Mouse (Mus musculus): ENCODE measurements around the gene Sumf2. TPM values are rescaled to one million over a fixed set of nuclear protein-coding genes. Genes with fewer than 3 reads are reported as not detected.
A peak's percentile ranks its signal among the peaks of the same experiment; 100 is the strongest.

Sumf2 gene
- polyA plus RNA-seq, 1 experiment, result 39.3 TPM

- Histone ChIP-seq H3K27ac (ENCODE audit: insufficient read depth, low read length) (no peak within 1 kb of the TSS), H3K4me1 (ENCODE audit: control insufficient read depth, insufficient read depth, low read length) (no peaks in the 10 kb centered on the region), H3K4me3 (ENCODE audit: insufficient read depth, low read length) (no peak within 1 kb of the TSS)
- TF ChIP-seq POLR2A (IDR thresholded peaks at IDR 0.05; ENCODE audit: low read depth, low read length), result no peak
- TF ChIP-seq CTCF (IDR thresholded peaks at IDR 0.05; ENCODE audit: borderline replicate concordance, insufficient read depth, low read length), result no peak
Measured at GRCm38 (mm10) chr5:129898449-129898848, 51.7 kb downstream of the Sumf2 start, which contains the start of gene Phkg1. Gene Phkg1 (minus strand): TSS chr5:129898549.

- Histone ChIP-seq H3K27ac (ENCODE audit: insufficient read depth, low read length) (no peak overlapping the region), H3K4me3 (ENCODE audit: insufficient read depth, low read length) (peak overlapping the region; percentile 72), H3K4me1 (ENCODE audit: control insufficient read depth, insufficient read depth, low read length) (no peaks in the 10 kb centered on the region)
- TF ChIP-seq POLR2A (IDR thresholded peaks at IDR 0.05; ENCODE audit: low read depth, low read length), result no peak
Measured at GRCm38 (mm10) chr5:129907775-129908174, 61.0 kb downstream of the Sumf2 start.

DNA sequence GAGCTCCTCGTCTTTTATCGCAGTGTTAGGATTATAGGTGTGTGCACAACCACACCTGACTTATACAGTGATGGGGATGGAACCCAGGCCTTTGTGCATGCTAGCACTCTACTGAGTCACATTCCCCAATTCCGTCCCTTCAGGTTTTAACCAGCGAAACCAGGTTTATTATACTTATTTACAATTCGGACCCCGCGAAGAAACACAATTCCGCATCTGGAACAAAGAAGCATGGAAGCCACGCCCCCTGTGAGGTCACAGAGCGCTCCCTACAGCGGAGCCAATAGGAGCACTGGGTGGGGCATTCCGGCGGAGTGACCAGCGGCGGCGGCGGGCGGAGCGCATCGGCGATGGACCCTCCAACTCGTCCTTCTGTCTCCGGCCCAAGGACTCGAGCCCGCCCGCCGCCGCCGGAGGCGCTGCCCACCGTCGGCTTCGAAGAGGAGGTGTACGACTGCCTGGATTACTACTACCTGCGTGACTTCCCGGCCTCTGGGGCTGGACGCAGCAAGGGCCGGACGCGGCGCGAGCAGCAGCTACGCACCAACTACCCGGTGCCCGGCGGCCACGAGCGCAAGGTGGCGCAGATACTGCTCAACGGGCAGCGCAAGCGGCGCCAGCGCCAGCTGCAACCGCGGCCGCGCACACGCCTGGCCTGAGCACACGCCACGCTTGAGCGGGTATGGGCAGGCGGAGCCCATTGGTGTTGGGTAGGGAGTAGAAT is 61.6 kb downstream of the Sumf2 start, which contains the start of gene Nupr1l:
Gene Nupr1l, plus strand, starts transcription at position 299 of the 724 bp plus-strand sequence.
- Histone ChIP-seq H3K4me1 (ENCODE audit: control insufficient read depth, insufficient read depth, low read length) (no peaks in the 10 kb centered on the region), H3K27ac (ENCODE audit: insufficient read depth, low read length) (0 out of 2 replicates have a peak within 1 kb of the TSS, but pooled peaks have one; percentile 20), H3K4me3 (ENCODE audit: insufficient read depth, low read length) (peak within 1 kb of the TSS; percentile 72)
- TF ChIP-seq CTCF (IDR thresholded peaks at IDR 0.05; ENCODE audit: borderline replicate concordance, insufficient read depth, low read length) (0 out of 2 replicates have a peak, but pooled peaks have one; percentile 13), POLR2A (IDR thresholded peaks at IDR 0.05; ENCODE audit: low read depth, low read length) (peak; percentile 72)

DNA sequence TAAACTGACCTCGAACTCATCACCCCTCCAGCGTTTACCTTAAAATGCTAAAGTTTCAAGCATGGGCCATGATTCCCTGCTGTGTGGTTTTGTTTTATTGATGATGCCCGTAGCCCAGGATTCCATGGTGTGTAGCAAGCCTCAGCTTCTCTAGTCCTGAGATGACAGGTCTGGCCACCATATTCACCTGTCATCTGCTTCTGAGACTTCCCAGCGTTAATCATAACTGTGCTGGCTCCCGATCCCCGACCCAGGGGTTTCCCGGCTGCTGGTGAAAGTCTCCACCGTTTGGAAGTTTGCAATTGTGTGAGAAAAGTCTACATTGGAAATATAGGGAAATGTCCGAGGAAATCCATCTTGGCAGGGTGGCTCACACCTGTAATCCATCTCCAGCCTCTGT is 62.4 kb downstream of the Sumf2 start:
- H3K4me3 ChIP-seq (ENCODE audit: insufficient read depth, low read length), result peak overlapping the region; percentile 60; the same call in 1 of the 2 replicates
- TF ChIP-seq CTCF (IDR thresholded peaks at IDR 0.05; ENCODE audit: borderline replicate concordance, insufficient read depth, low read length), result no peak
- TF ChIP-seq POLR2A (IDR thresholded peaks at IDR 0.05; ENCODE audit: low read depth, low read length), result no peak
- H3K27ac ChIP-seq (ENCODE audit: insufficient read depth, low read length), result no peak overlapping the region
- H3K4me1 ChIP-seq (ENCODE audit: control insufficient read depth, insufficient read depth, low read length), result no peaks in the 10 kb centered on the region

DNA sequence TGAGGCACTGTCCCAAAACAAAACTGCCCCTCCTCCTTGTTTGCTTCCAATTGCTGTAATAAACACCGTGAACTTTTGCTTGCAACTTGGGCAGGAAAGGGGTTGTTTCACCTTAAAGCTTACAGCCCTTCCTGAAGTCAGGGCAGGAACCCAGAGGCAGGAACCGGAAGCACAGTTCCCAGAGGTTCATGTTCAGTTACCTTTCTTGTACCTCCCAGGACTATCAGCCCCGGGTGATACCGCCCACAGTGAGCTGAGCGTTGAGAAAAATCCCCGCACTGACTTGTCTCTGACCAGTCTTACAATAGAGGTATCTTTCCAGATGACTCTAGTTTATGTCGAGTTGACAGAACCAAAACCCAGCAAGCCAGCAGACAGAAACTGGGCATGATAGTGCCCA is 62.8 kb downstream of the Sumf2 start:
- Histone ChIP-seq H3K27ac (ENCODE audit: insufficient read depth, low read length) (no peak overlapping the region), H3K4me3 (ENCODE audit: insufficient read depth, low read length) (no peak overlapping the region), H3K4me1 (ENCODE audit: control insufficient read depth, insufficient read depth, low read length) (no peaks in the 10 kb centered on the region)
- TF ChIP-seq POLR2A (IDR thresholded peaks at IDR 0.05; ENCODE audit: low read depth, low read length) (no peak), CTCF (IDR thresholded peaks at IDR 0.05; ENCODE audit: borderline replicate concordance, insufficient read depth, low read length) (no peak)

Other genes starting within 250 kb of the Sumf2 start
- 3.9 and 5.3 TPM in 2 replicates for gene Zfp11, start 176.9 kb upstream of the Sumf2 start, polyA plus RNA-seq (2011; ENCODE audit: insufficient read length, low read depth, missing spikeins)
- gene Sept14, start 138.5 kb upstream of the Sumf2 start, polyA plus RNA-seq (2011; ENCODE audit: insufficient read length, low read depth, missing spikeins), result not detected in 2 replicates
- 88.2 and 95.1 TPM in 2 replicates for gene Mrps17, start 131.5 kb upstream of the Sumf2 start, polyA plus RNA-seq (2011; ENCODE audit: insufficient read length, low read depth, missing spikeins)
- 59.7 and 61.6 TPM in 2 replicates for gene Nipsnap2, start 121.9 kb upstream of the Sumf2 start, polyA plus RNA-seq (2011; ENCODE audit: insufficient read length, low read depth, missing spikeins)
- gene Psph, start 59.5 kb upstream of the Sumf2 start, polyA plus RNA-seq (2011; ENCODE audit: insufficient read length, low read depth, missing spikeins), result 45.5 and 50.0 TPM in 2 replicates
- gene Chchd2, start 40.5 kb downstream of the Sumf2 start, polyA plus RNA-seq (2011; ENCODE audit: insufficient read length, low read depth, missing spikeins), result 318 and 322 TPM in 2 replicates
- gene Zbed5, start 48.7 kb downstream of the Sumf2 start, polyA plus RNA-seq (2011; ENCODE audit: insufficient read length, low read depth, missing spikeins), result 3.1 and 3.4 TPM in 2 replicates
- gene Phkg1, start 51.6 kb downstream of the Sumf2 start, polyA plus RNA-seq (2011; ENCODE audit: insufficient read length, low read depth, missing spikeins), result 0.80 and 1.3 TPM in 2 replicates
- 2.0 TPM in 1 of 2 replicates, not detected in the other for gene Nupr1l, start 61.6 kb downstream of the Sumf2 start, polyA plus RNA-seq (2011; ENCODE audit: insufficient read length, low read depth, missing spikeins)
- gene Vkorc1l1, start 95.0 kb downstream of the Sumf2 start, polyA plus RNA-seq (2011; ENCODE audit: insufficient read length, low read depth, missing spikeins), result 45.1 and 54.4 TPM in 2 replicates
- 43.4 and 49.9 TPM in 2 replicates for gene Gusb, start 156.1 kb downstream of the Sumf2 start, polyA plus RNA-seq (2011; ENCODE audit: insufficient read length, low read depth, missing spikeins)
- gene Asl, start 182.3 kb downstream of the Sumf2 start, polyA plus RNA-seq (2011; ENCODE audit: insufficient read length, low read depth, missing spikeins), result 32.6 and 41.4 TPM in 2 replicates
- gene Crcp, start 182.3 kb downstream of the Sumf2 start, polyA plus RNA-seq (2011; ENCODE audit: insufficient read length, low read depth, missing spikeins), result 30.8 and 36.5 TPM in 2 replicates
- 34.0 and 44.9 TPM in 2 replicates for gene Tpst1, start 226.3 kb downstream of the Sumf2 start, polyA plus RNA-seq (2011; ENCODE audit: insufficient read length, low read depth, missing spikeins)

All from embryonic fibroblast, embryonic 13.5 days (primary cell).